Mouse (Mus musculus) left cerebral cortex, adult 8-10 months (tissue): Measurements from ENCODE around the gene Trpm8. TPM values are rescaled to one million over a fixed set of nuclear protein-coding genes. Genes with fewer than 3 reads are reported as not detected.

ENCODE experiments used
- DNase-seq, 2 experiments: peaks; one replicate each; pipeline ENCODE4 v3.0.0; 2022; ENCODE audit warnings: low spot score in 2 of 2
- total RNA-seq, 4 experiments: library from RNA; stranded (reverse); gene quantifications; 2 replicates each; pipeline ENCODE4 v1.2.4; 2022

Gene Trpm8
- total RNA-seq, 4 experiments from 2014 or later = 0.08 to 0.28 (median 0.16) TPM

- DNase-seq = no peak
These were observed 23.0 kb downstream of the Trpm8 start for GRCm38 (mm10) chr1:88300301-88301050.

- DNase-seq = no peak
These were observed 23.9 kb downstream of the Trpm8 start for GRCm38 (mm10) chr1:88301121-88302014.

- no peak for DNase-seq
These were observed 24.7 kb downstream of the Trpm8 start for GRCm38 (mm10) chr1:88302057-88302740.

GRCm38 (mm10) chr1:88303762-88304161 lies 26.3 kb downstream of the Trpm8 start:
- DNase-seq = no peak

- DNase-seq = no peak
These were observed 27.0 kb downstream of the Trpm8 start for GRCm38 (mm10) chr1:88304261-88304985.

GRCm38 (mm10) chr1:88305018-88305795 lies 27.7 kb downstream of the Trpm8 start:
- DNase-seq = no peak

GRCm38 (mm10) chr1:88306543-88306942 lies 29.1 kb downstream of the Trpm8 start:
- no peak for DNase-seq

GRCm38 (mm10) chr1:88307180-88307579 lies 29.7 kb downstream of the Trpm8 start:
- DNase-seq = no peak

GRCm38 (mm10) chr1:88309020-88309419 lies 31.6 kb downstream of the Trpm8 start:
- DNase-seq = no peak

- no peak for DNase-seq
These were observed 32.4 kb downstream of the Trpm8 start for GRCm38 (mm10) chr1:88309905-88310304.

GRCm38 (mm10) chr1:88310349-88310748 lies 32.9 kb downstream of the Trpm8 start:
- no peak for DNase-seq

GRCm38 (mm10) chr1:88317279-88317678 lies 39.8 kb downstream of the Trpm8 start:
- DNase-seq = no peak

- peak in 1 of 2 experiments; percentile 37 for DNase-seq
These were observed 41.1 kb downstream of the Trpm8 start for GRCm38 (mm10) chr1:88318531-88319060.

- no peak for DNase-seq
These were observed 43.4 kb downstream of the Trpm8 start for GRCm38 (mm10) chr1:88320821-88321395.

- DNase-seq = no peak
These were observed 44.7 kb downstream of the Trpm8 start for GRCm38 (mm10) chr1:88322146-88322545.

GRCm38 (mm10) chr1:88323101-88323500 lies 45.6 kb downstream of the Trpm8 start:
- DNase-seq = no peak

- no peak for DNase-seq
These were observed 62.0 kb downstream of the Trpm8 start for GRCm38 (mm10) chr1:88339481-88339880.

- no peak for DNase-seq
These were observed 65.2 kb downstream of the Trpm8 start for GRCm38 (mm10) chr1:88342615-88343014.

GRCm38 (mm10) chr1:88345580-88345979 lies 68.1 kb downstream of the Trpm8 start:
- peak in 1 of 2 experiments; percentile 21 for DNase-seq
